8 mouse cellular contexts compared by ENCODE assay signal in genomic region chr4:40722687-40723460, GRCm38 (mm10). TPM values are rescaled to one million over a fixed set of nuclear protein-coding genes. Genes with fewer than 3 reads are reported as not detected.
DNase-seq lines count a peak whose midpoint lies in the region; ATAC-seq and TF ChIP-seq lines count a peak whose summit lies in the region.

No protein-coding gene starts in this region.

- ATAC-seq in cerebellum, adult (ENCODE audit: insufficient number of reproducible peaks, low FRiP score, low TSS enrichment) = peak; percentile 77
- peak; percentile 75 for ATAC-seq in liver, embryonic 11.5 days (replicated peaks; ENCODE audit: low FRiP score)
- peak; percentile 76 for ATAC-seq in monocyte, adult 5-6 weeks (replicated peaks; ENCODE audit: insufficient number of reproducible peaks, low FRiP score, low TSS enrichment, poor library complexity, severe bottlenecking)

- peak overlapping the region; percentile 100 for H3K27ac ChIP-seq in heart, adult 2 months
- H3K27ac ChIP-seq in kidney, adult 2 months (ENCODE audit: insufficient read depth, low read depth, low read length) = peak overlapping the region; percentile 97
- H3K27ac ChIP-seq in liver, embryonic 11.5 days (ENCODE audit: low read depth, low read length) = peak overlapping the region; percentile 98

- H3K4me2 ChIP-seq in liver, embryonic 11.5 days = peak overlapping the region; percentile 93

- under 1% methylated on average over 59 of the region's 62 CpGs for WGBS in heart, adult 2 months
- 3% methylated on average over 59 of the region's 62 CpGs for WGBS in kidney, adult 2 months
- WGBS in liver, embryonic 11.5 days = under 1% methylated on average over 56 of the region's 62 CpGs

- peak overlapping the region; percentile 98 for H3K9ac ChIP-seq in heart, adult 2 months (ENCODE audit: low read depth, low read length)
- H3K9ac ChIP-seq in liver, embryonic 11.5 days (ENCODE audit: low read depth, low read length) = peak overlapping the region; percentile 96

- TF ChIP-seq POLR2A in heart, adult 2 months (IDR thresholded peaks at IDR 0.05; ENCODE audit: insufficient read depth, low read depth, low read length) = peak; percentile 55
- TF ChIP-seq POLR2A in kidney, adult 2 months (IDR thresholded peaks at IDR 0.05; ENCODE audit: low read depth, low read length) = no peak

- peaks cover 48% of the 10 kb centered on the region for H3K36me3 ChIP-seq in heart, adult 2 months (ENCODE audit: control insufficient read depth, insufficient read depth, low read length)
- H3K36me3 ChIP-seq in kidney, adult 2 months (ENCODE audit: control insufficient read depth, insufficient read depth, low read length) = peaks cover 14% of the 10 kb centered on the region
- peaks cover 22% of the 10 kb centered on the region; the same call in 1 of the 2 replicates for H3K36me3 ChIP-seq in liver, embryonic 11.5 days (ENCODE audit: control insufficient read depth, insufficient read depth, low read length)
- peaks cover 17% of the 10 kb centered on the region for H3K36me3 ChIP-seq in splenic B cell, adult 2 months (ENCODE audit: control insufficient read depth, insufficient read depth, low read length, poor library complexity, severe bottlenecking)

- peak overlapping the region; percentile 75 for H3K4me3 ChIP-seq in heart, adult 2 months
- peak overlapping the region; percentile 97 for H3K4me3 ChIP-seq in kidney, adult 2 months (ENCODE audit: insufficient read depth, low read depth, low read length)
- peak overlapping the region; percentile 85 for H3K4me3 ChIP-seq in liver, embryonic 11.5 days (ENCODE audit: low read depth, low read length)

- H3K79me2 ChIP-seq in heart, adult 2 months (replicated peaks; ENCODE audit: control insufficient read depth, insufficient read depth, low read length) = no peaks in the 10 kb centered on the region; the same call in 1 of the 2 replicates

- DNase-seq in cerebellum, adult 11 months = no peak
- DNase-seq in embryo, embryonic 9.5 days (ENCODE audit: extremely low spot score) = peak; percentile 86
- DNase-seq in heart, adult 2 months = peak in 1 of 2 experiments; percentile 81
- DNase-seq in kidney, adult 2 months = peak; percentile 79
- peak; percentile 85 for DNase-seq in liver, embryonic 11.5 days (ENCODE audit: low spot score)
- peak; percentile 86 for DNase-seq in splenic B cell, adult 2 months (ENCODE audit: low read depth, low spot score)

- H3K9me3 ChIP-seq in liver, embryonic 11.5 days (ENCODE audit: control insufficient read depth, low read length) = no peaks in the 10 kb centered on the region

- TF ChIP-seq EP300 in heart, adult 2 months (IDR thresholded peaks at IDR 0.05; ENCODE audit: insufficient read depth, low read depth, low read length) = peak; percentile 9; the same call in 1 of the 2 replicates

- intact Hi-C loops in heart, adult 2 months (cut with DNase I) = loop anchor here (1.0 to 10.0 kb wide), 2 partner anchors 20 to 742 kb away; partner anchors contain the start of genes Aptx, Kif24 and Nudt2

- H3K27me3 ChIP-seq in heart, adult 2 months (ENCODE audit: control insufficient read depth, insufficient read depth, low read length) = no peaks in the 10 kb centered on the region
- H3K27me3 ChIP-seq in kidney, adult 2 months (replicated peaks; ENCODE audit: control insufficient read depth, insufficient read depth, low read length) = no peaks in the 10 kb centered on the region
- no peaks in the 10 kb centered on the region for H3K27me3 ChIP-seq in liver, embryonic 11.5 days (replicated peaks; ENCODE audit: control insufficient read depth, insufficient read depth, low read length)
- H3K27me3 ChIP-seq in splenic B cell, adult 2 months (ENCODE audit: control insufficient read depth, insufficient read depth, low read length, poor library complexity, severe bottlenecking) = no peaks in the 10 kb centered on the region

- peaks cover 8% of the 10 kb centered on the region for H3K4me1 ChIP-seq in heart, adult 2 months (ENCODE audit: control insufficient read depth, insufficient read depth, low read length)
- peaks cover 12% of the 10 kb centered on the region for H3K4me1 ChIP-seq in kidney, adult 2 months (ENCODE audit: control insufficient read depth, insufficient read depth, low read length)
- H3K4me1 ChIP-seq in liver, embryonic 11.5 days (replicated peaks; ENCODE audit: control insufficient read depth, insufficient read depth, low read length) = peaks cover 37% of the 10 kb centered on the region

- TF ChIP-seq CTCF in heart, adult 2 months (IDR thresholded peaks at IDR 0.05) = no peak
- no peak for TF ChIP-seq CTCF in kidney, adult 2 months (conservative IDR thresholded peaks at IDR 0.05; ENCODE audit: insufficient read depth, insufficient read length, low read depth, low read length)

RNA-seq across cellular contexts. Expression of gene Dnaja1, which starts 0.9 kb away (rescaled TPM):
- total RNA-seq in heart, adult 2 months (2021) = 100 to 1,000 TPM in 1 of 2 experiments, 10 to 100 TPM in 1; 60.2 to 114 TPM
- 5.9 and 11.5 TPM in 2 replicates for polyA plus RNA-seq in heart, adult 2 months (2012; rRNA removed)
- polyA plus RNA-seq in kidney, adult 2 months (2012; rRNA removed) = 11.8 and 23.1 TPM in 2 replicates
- polyA plus RNA-seq in liver, embryonic 11.5 days (2014; fragmentation: Nextera tagmentation; extraction: Ambion mirVana) = 389 and 420 TPM in 2 replicates
- total RNA-seq in monocyte, adult 5-6 weeks (2017) = 358 to 846 TPM (median 373 TPM) in 3 replicates

RNA-seq across cellular contexts. Expression of gene Aptx, which starts 19.9 kb away (rescaled TPM):
- 10 to 100 TPM; 14.4 to 16.8 TPM for total RNA-seq in heart, adult 2 months (2021)
- polyA plus RNA-seq in heart, adult 2 months (2012; rRNA removed) = 7.6 and 11.2 TPM in 2 replicates
- 7.2 and 8.9 TPM in 2 replicates for polyA plus RNA-seq in kidney, adult 2 months (2012; rRNA removed)
- polyA plus RNA-seq in liver, embryonic 11.5 days (2014; fragmentation: Nextera tagmentation; extraction: Ambion mirVana) = 21.2 and 23.4 TPM in 2 replicates
- 5.2 to 14.7 TPM (median 5.3 TPM) in 3 replicates for total RNA-seq in monocyte, adult 5-6 weeks (2017)

RNA-seq across cellular contexts. Expression of gene Smu1, which starts 34.8 kb away (rescaled TPM):
- 10 to 100 TPM; 27.0 to 31.7 TPM for total RNA-seq in heart, adult 2 months (2021)
- 13.8 and 28.8 TPM in 2 replicates for polyA plus RNA-seq in heart, adult 2 months (2012; rRNA removed)
- 21.2 and 30.1 TPM in 2 replicates for polyA plus RNA-seq in kidney, adult 2 months (2012; rRNA removed)
- 167 and 178 TPM in 2 replicates for polyA plus RNA-seq in liver, embryonic 11.5 days (2014; fragmentation: Nextera tagmentation; extraction: Ambion mirVana)
- 135 to 185 TPM (median 161 TPM) in 3 replicates for total RNA-seq in monocyte, adult 5-6 weeks (2017)

Comparison
In these comparisons a context has a peak if more than half of its experiments do, and no peak if none do; other contexts are left out.
1. RNA of gene Dnaja1, which starts 0.9 kb away (polyA plus RNA-seq): 389 to 420 TPM in liver, embryonic 11.5 days; 11.8 to 23.1 TPM in kidney, adult 2 months and 5.9 to 11.5 TPM in heart, adult 2 months; every median in the first group is over 10 times any median in the second.
2. Peak in every context shown above with its lines, with median percentiles within 50 percentile points of each other: ATAC-seq, H3K27ac ChIP-seq and H3K4me3 ChIP-seq.